Mouse (Mus musculus) hindbrain, embryonic 15.5 days (tissue): ENCODE results near the gene Ehhadh. TPM values are rescaled to one million over a fixed set of nuclear protein-coding genes. Genes with fewer than 3 reads are reported as not detected.

Source experiments
- ATAC-seq: fragments of 200-750 bp; cut with Nextera tagmentation; 2 replicates; pipeline ENCODE4 v1.8.0; 2017; ENCODE audit warnings: low read depth, moderate number of reproducible peaks, moderate TSS enrichment; ENCODE audit not compliant: low FRiP score
- H3K27ac ChIP-seq: fragments of 300-500 bp; sonication (generic); replicated peaks from 2 replicates; pipeline ENCODE4 v1.5.1; 2015; ENCODE audit warnings: mild to moderate bottlenecking, inconsistent platforms
- H3K27me3 ChIP-seq: fragments of 300-500 bp; sonication (generic); 2 replicates; pipeline ENCODE4 v1.6.1; 2015; ENCODE audit warnings: control low read depth, inconsistent platforms
- H3K36me3 ChIP-seq: fragments of 300-500 bp; sonication (generic); 2 replicates; pipeline ENCODE4 v1.6.1; 2015; ENCODE audit warnings: control low read depth, inconsistent platforms
- H3K4me1 ChIP-seq: fragments of 300-500 bp; sonication (generic); replicated peaks from 2 replicates; pipeline ENCODE4 v1.6.1; 2015; ENCODE audit warnings: control low read depth, inconsistent platforms
- H3K4me2 ChIP-seq: fragments of 300-500 bp; sonication (generic); 2 replicates; pipeline ENCODE4 v1.6.1; 2015; ENCODE audit warnings: moderate library complexity, mild to moderate bottlenecking, inconsistent platforms
- H3K4me3 ChIP-seq: fragments of 300-500 bp; sonication (generic); 2 replicates; pipeline ENCODE4 v1.5.1; 2015; ENCODE audit warnings: mild to moderate bottlenecking, inconsistent platforms
- H3K9ac ChIP-seq: fragments of 300-500 bp; sonication (generic); 2 replicates; pipeline ENCODE4 v1.6.1; 2015; ENCODE audit warnings: inconsistent platforms
- H3K9me3 ChIP-seq: fragments of 300-500 bp; sonication (generic); 2 replicates; pipeline ENCODE4 v1.6.1; 2016; ENCODE audit warnings: control low read depth, inconsistent platforms
- WGBS: fragments of 180-500 bp; shearing (Covaris S2); methylation state at CpG from one replicate; pipeline ENCODE4 v1.1.7; 2015; 5-methylcytosine and 5-hydroxymethylcytosine counted together
- polyA plus RNA-seq: library from polyadenylated mRNA; unstranded; fragments of >200 nt; fragmentation: Nextera tagmentation; extraction: Ambion mirVana; gene quantifications from 2 replicates; pipeline ENCODE4 v1.2.1, GENCODE M21; 2015

Ehhadh gene
- polyA plus RNA-seq, 1 experiment from 2014 or later = 1.8 TPM

DNA sequence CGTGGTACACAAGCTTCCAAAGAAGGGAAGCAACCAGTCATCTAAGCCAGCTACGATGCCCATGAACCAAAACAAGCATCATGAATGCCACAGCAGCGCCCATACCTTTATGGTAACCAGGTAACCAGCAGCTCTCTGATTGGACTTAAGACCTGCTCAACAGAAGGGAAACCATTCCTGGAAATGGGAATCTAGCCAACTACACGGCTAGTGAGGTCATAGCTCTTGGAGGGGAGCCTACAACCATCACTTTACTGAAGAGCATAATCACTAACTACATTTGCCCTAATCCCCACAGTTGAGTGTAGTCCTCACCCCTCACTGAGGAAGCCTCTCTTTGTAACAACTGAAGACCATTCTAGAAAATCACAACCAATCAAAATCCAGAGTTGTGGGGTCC, 12.9 kb downstream of the Ehhadh start:
- Histone ChIP-seq H3K4me1 (no peaks in the 10 kb centered on the region), H3K4me3 (no peak overlapping the region), H3K27ac (no peak overlapping the region), H3K27me3 (no peaks in the 10 kb centered on the region), H3K9ac (no peak overlapping the region), H3K36me3 (no peaks in the 10 kb centered on the region), H3K9me3 (no peaks in the 10 kb centered on the region), H3K4me2 (no peak overlapping the region)
- no peak for ATAC-seq
- WGBS = 80% methylated on average over 4 of the region's 4 CpGs

DNA sequence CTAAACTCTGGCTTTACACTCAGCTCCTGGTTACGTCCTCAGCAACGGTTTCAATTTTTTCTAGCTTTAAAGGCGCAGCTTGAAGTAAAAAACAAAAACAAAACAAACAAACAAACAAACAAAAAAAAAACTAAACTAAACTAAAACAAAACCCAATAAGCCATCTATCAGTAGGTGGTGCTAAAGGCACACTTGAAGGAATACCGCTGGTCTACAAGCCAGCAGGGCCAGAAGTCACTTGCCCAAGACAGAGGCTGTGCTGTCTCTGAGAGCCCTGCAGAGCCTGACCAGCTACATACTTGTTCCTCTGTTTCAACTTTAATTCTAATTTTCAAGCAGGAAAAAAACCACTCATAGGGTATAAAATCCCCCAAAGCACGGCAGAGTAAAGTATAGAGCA, 17.9 kb downstream of the Ehhadh start:
- no peaks in the 10 kb centered on the region for H3K36me3 ChIP-seq
- 85% methylated on average over 5 of the region's 5 CpGs for WGBS

DNA sequence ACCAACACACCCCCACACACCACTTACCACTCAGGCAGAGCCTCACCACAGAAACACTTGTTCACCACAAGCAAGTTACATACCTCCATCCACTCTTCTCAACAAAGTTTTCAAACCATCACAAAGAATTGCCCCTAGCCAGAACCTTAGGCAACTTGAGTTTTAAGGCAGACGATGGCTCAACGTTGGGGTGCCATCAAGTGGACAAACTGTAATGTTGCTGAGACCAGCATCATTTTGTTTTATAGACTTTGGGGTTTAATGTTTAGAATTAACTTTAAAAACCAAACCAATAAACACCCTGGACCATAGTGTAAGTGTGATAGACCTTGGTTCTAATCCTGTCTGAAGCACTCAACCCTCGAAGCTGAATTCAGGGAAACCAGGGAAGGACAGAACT, 19.4 kb downstream of the Ehhadh start:
- 81% methylated on average over 3 of the region's 3 CpGs for WGBS
- H3K4me3 ChIP-seq = no peak overlapping the region
- ATAC-seq = no peak

More for the DNA sequence above, 17.9 kb downstream of the Ehhadh start:
- H3K9me3 ChIP-seq = no peaks in the 10 kb centered on the region
- ATAC-seq = no peak
- no peaks in the 10 kb centered on the region for H3K4me1 ChIP-seq
- no peak overlapping the region for H3K9ac ChIP-seq
- H3K27ac ChIP-seq = no peak overlapping the region
- H3K27me3 ChIP-seq = no peaks in the 10 kb centered on the region
- H3K4me3 ChIP-seq = no peak overlapping the region
- no peak overlapping the region for H3K4me2 ChIP-seq

DNA sequence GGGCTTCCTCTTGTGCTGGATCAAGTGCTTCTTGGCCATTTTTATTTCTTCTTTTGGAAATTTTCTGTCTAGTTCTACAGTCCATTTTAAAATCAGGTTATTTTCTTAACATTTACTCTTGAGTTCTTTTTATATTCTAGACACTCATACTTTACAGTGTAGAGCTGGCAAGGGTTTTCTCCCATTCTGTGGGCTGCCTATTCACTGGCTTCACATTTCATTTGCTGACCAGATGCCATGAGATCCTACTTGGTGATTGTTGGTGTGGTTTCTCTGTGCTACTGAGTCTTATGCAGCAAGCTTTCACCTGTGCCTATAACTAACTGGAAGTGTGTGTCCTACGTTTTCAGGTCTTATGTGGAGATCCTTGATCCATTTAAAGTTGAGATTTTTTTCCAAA, 29.2 kb downstream of the Ehhadh start:
- no peak overlapping the region for H3K27ac ChIP-seq
- no peaks in the 10 kb centered on the region for H3K27me3 ChIP-seq
- H3K9me3 ChIP-seq = no peaks in the 10 kb centered on the region
- 85% methylated on average over 1 of the region's 1 CpGs for whole genome bisulfite sequencing
- H3K4me1 ChIP-seq = no peaks in the 10 kb centered on the region
- H3K4me2 ChIP-seq = no peak overlapping the region
- H3K9ac ChIP-seq = no peak overlapping the region
- no peak for ATAC-seq
- H3K36me3 ChIP-seq = no peaks in the 10 kb centered on the region
- no peak overlapping the region for H3K4me3 ChIP-seq

More for the DNA sequence above, 19.4 kb downstream of the Ehhadh start:
- Histone ChIP-seq H3K4me1 (no peaks in the 10 kb centered on the region), H3K27ac (no peak overlapping the region), H3K27me3 (no peaks in the 10 kb centered on the region), H3K4me2 (no peak overlapping the region), H3K36me3 (no peaks in the 10 kb centered on the region), H3K9me3 (no peaks in the 10 kb centered on the region), H3K9ac (no peak overlapping the region)

DNA sequence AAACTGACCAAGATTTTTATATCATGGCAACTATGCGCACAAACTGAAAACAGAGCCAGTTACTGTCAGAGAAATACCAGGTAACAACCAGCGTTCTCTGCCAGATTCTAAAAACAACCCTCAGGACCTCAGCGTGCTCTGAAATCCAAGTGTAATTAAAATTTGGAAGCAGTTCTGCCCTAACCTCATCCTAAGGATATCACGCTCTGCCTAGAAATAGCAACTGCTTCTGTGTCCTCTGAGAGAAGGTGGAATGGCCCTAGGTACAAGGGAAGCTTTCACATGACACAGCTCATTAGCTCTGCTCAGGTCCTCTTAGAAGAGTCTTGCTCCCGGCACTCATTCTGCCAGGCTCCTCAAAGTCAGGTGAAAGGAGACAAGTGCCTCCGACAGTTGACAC, 44.2 kb downstream of the Ehhadh start:
- no peak overlapping the region for H3K4me2 ChIP-seq
- H3K27ac ChIP-seq = no peak overlapping the region
- ATAC-seq = no peak
- H3K4me3 ChIP-seq = no peak overlapping the region
- H3K9ac ChIP-seq = no peak overlapping the region
- WGBS = 84% methylated on average over 6 of the region's 6 CpGs
- H3K36me3 ChIP-seq = no peaks in the 10 kb centered on the region
- no peaks in the 10 kb centered on the region for H3K4me1 ChIP-seq
- no peaks in the 10 kb centered on the region for H3K27me3 ChIP-seq
- H3K9me3 ChIP-seq = no peaks in the 10 kb centered on the region

DNA sequence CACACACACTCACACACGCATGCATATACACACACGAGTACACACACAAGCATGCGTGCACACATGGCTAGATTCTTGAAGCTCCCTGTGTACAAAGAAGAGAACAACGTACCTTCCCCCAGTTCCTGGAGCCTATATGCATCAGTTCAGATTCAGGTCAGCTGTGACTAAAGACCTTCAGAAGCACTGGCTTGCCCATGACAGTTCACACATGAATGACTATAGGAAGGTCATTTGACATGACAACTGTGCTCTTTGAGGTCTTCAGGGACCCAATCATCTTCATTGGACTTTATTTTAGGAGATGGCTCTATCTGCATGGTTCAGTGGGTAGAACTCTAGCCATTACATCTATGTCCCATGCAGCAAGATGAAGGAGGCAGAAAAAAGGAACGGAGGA, 44.7 kb downstream of the Ehhadh start:
- Histone ChIP-seq H3K9me3 (no peaks in the 10 kb centered on the region), H3K9ac (no peak overlapping the region), H3K4me1 (no peaks in the 10 kb centered on the region), H3K36me3 (no peaks in the 10 kb centered on the region), H3K4me3 (no peak overlapping the region), H3K27me3 (no peaks in the 10 kb centered on the region), H3K27ac (no peak overlapping the region), H3K4me2 (no peak overlapping the region)
- 84% methylated on average over 5 of the region's 5 CpGs for WGBS
- ATAC-seq = no peak

DNA sequence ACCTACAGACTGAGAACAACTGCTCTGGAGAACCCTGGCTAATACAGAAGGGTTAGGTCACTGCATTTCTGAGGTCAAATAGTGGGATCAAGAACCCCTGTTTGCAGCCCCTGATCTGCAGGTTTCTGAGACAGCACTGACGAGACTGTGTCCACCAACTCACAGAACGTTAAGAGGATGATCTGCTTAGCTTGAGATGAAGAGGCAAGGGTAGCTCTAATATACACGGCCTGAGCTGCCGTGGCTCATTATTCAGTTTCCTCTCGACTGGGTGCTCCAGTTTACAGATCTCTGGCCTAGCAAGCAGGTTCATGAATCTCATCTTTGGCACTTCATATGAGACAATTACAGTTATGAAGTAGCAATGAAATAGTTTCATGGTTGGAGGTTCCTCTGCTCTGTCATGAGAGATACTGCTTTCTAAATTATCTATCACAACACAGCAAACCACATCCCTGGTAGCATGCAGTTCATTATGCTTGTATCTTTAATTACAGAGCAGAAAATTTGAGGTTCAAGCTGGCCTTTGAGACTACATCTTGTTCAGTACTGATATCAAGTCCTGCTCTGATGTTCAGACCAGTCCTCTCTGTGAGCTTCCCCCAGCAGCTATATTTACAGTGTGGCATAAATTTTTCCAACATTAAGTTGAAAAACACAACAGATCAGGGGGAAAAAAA, 45.3 kb downstream of the Ehhadh start:
- Histone ChIP-seq H3K9me3 (no peaks in the 10 kb centered on the region), H3K9ac (no peak overlapping the region), H3K27ac (no peak overlapping the region), H3K4me2 (no peak overlapping the region), H3K4me1 (no peaks in the 10 kb centered on the region), H3K36me3 (no peaks in the 10 kb centered on the region), H3K4me3 (no peak overlapping the region), H3K27me3 (no peaks in the 10 kb centered on the region)
- no peak for ATAC-seq
- 81% methylated on average over 5 of the region's 5 CpGs for WGBS

DNA sequence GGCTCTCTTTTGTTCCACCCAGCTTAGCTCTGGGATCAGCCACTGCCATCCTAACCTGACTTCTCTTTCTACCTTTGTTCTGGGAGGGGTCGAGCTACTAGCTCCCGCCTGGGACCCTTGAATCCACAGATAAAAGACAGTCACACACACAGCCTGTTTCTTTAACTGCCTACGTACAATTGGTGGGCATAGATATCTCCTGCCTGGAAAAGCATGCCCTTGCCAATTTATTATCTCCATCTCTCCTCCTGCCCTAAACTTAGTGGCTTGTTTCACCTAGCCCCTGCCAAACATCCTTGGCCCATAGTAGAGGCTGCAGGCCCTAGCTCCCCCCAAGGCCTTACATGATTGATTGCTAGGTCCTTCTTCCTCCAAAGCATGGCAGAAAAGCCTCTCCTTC, 46.1 kb downstream of the Ehhadh start:
- no peak for ATAC-seq
- H3K27ac ChIP-seq = no peak overlapping the region
- WGBS = 81% methylated on average over 3 of the region's 3 CpGs
- no peak overlapping the region for H3K4me2 ChIP-seq
- no peak overlapping the region for H3K9ac ChIP-seq
- no peak overlapping the region for H3K4me3 ChIP-seq
- no peaks in the 10 kb centered on the region for H3K4me1 ChIP-seq
- H3K27me3 ChIP-seq = no peaks in the 10 kb centered on the region
- H3K9me3 ChIP-seq = no peaks in the 10 kb centered on the region
- no peaks in the 10 kb centered on the region for H3K36me3 ChIP-seq

DNA sequence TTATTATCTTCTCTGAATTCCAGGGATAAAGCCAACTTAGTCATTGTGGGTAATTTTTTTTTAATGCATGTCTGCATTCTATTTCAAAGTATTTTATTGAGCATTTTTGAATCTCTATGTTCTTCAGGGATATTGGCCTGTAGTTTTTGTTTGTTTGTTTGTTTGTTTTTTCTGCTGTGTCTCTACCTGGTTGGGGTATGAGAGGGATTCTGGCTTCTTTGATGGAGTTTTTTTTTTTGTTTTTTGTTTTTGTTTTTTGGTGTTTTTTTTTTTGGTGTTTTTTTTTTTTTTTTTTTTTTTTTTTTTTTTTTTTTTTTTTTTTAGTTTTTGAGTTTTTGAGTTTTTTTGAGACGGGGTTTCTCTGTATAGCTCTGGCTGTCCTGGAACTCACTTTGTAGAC, 52.0 kb downstream of the Ehhadh start:
- Histone ChIP-seq H3K4me3 (no peak overlapping the region), H3K27me3 (no peaks in the 10 kb centered on the region), H3K9me3 (no peaks in the 10 kb centered on the region), H3K4me1 (no peaks in the 10 kb centered on the region), H3K4me2 (no peak overlapping the region), H3K9ac (no peak overlapping the region), H3K27ac (no peak overlapping the region), H3K36me3 (no peaks in the 10 kb centered on the region)
- WGBS = 63% methylated on average over 1 of the region's 1 CpGs
- no peak for ATAC-seq

DNA sequence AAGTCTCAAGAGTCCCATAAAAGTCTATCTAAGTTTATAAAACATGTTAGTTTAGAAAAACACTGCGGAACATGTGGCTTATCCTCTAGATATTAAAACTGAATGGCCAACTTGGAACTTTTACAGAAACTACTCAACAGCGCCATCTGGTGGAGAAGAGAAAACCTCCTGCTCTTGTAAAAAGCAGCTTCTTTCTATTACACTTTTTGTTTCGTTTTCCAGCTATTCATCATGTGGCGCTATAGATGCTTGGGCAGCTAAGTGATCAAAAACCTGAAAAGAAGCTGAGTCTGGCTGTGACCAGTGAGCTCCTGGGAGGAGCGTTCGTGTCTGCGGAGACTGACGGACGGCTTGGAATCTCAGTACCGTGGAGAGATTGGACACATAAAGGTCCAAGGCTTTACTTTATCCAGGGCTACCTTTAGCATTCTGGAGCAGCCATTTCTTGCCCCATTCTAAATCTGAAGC, 59.7 kb downstream of the Ehhadh start:
- ATAC-seq = peak; percentile 61; the same call in 1 of the 2 replicates
- Histone ChIP-seq H3K4me2 (peak overlapping the region; percentile 49), H3K27me3 (no peaks in the 10 kb centered on the region), H3K27ac (no peak overlapping the region), H3K9me3 (no peaks in the 10 kb centered on the region), H3K36me3 (no peaks in the 10 kb centered on the region), H3K4me1 (no peaks in the 10 kb centered on the region), H3K9ac (peak overlapping the region; percentile 31; the same call in 1 of the 2 replicates), H3K4me3 (peak overlapping the region; percentile 31; the same call in 1 of the 2 replicates)
- 26% methylated on average over 10 of the region's 10 CpGs for WGBS

DNA sequence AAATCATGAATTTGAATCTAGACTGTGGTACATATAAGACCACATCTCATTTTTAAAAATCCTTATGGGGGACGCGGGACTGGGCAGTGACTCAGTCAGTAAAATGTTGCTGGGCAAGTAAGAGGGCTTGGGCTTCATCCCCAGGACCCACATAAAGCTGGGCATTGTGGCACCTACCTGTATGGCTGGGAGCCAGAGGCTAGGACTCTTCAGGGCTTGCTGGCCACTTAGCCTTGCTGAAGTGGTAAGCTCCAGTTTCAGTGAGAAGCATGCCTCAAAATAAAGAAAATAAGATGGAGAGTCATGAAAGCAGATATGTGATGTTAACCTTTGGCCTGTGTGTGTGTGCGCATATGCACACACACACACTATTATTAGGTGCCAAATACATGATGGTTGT, 60.2 kb downstream of the Ehhadh start:
- Histone ChIP-seq H3K4me2 (no peak overlapping the region), H3K9ac (no peak overlapping the region), H3K27me3 (no peaks in the 10 kb centered on the region), H3K4me3 (no peak overlapping the region), H3K27ac (no peak overlapping the region), H3K36me3 (no peaks in the 10 kb centered on the region), H3K4me1 (no peaks in the 10 kb centered on the region), H3K9me3 (no peaks in the 10 kb centered on the region)
- peak; percentile 15; the same call in 1 of the 2 replicates for ATAC-seq
- 93% methylated on average over 3 of the region's 3 CpGs for WGBS

DNA sequence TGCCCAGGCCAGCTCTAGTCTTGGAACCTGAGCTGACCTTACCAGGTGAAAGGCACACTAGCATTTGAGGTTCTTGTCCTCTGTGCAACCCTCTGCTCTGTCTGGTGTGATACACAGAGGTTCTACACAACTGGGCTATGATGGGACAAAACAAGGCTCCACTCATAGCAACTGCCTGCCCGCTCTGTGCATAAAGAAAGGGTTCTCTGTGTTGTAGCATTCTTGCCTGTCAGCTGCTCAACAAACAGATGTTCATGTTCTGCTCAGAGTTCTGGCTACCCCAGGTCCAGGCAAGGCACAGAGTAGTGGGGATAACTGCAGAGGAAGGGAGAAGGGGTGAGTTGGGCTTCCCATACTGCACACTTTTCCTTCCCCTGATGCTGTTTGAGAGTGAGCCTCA, 63.3 kb downstream of the Ehhadh start:
- no peak overlapping the region for H3K9ac ChIP-seq
- H3K27me3 ChIP-seq = no peaks in the 10 kb centered on the region
- H3K4me3 ChIP-seq = no peak overlapping the region
- H3K4me2 ChIP-seq = no peak overlapping the region
- H3K4me1 ChIP-seq = no peaks in the 10 kb centered on the region
- H3K27ac ChIP-seq = no peak overlapping the region
- no peak for ATAC-seq
- H3K9me3 ChIP-seq = no peaks in the 10 kb centered on the region
- no peaks in the 10 kb centered on the region for H3K36me3 ChIP-seq
- 92% methylated on average over 1 of the region's 1 CpGs for WGBS

DNA sequence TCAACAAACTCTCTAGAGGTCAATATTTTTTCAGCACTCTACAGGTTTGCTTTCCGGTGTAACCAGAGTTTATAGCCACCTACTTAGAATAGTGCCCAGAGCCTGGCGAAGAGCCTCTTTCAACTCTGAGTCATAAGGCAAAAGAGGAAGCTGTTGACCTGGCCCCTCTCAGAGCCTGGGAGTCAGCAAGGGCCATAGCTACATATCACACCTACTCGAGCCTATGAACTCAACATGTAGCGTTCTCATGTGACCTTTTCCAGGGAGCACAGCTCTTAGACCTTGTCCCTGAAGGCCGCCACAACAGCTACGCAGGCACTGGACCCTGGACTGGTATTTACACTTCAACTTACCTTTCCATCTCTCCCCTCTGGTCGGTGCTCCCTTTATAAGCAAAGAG, 67.8 kb downstream of the Ehhadh start:
- WGBS = 92% methylated on average over 7 of the region's 7 CpGs
- H3K4me3 ChIP-seq = no peak overlapping the region
- H3K4me2 ChIP-seq = no peak overlapping the region
- ATAC-seq = no peak
- no peaks in the 10 kb centered on the region for H3K9me3 ChIP-seq
- no peak overlapping the region for H3K9ac ChIP-seq
- H3K27me3 ChIP-seq = no peaks in the 10 kb centered on the region
- H3K4me1 ChIP-seq = no peaks in the 10 kb centered on the region
- no peaks in the 10 kb centered on the region for H3K36me3 ChIP-seq
- no peak overlapping the region for H3K27ac ChIP-seq
